Mouse (Mus musculus) B cell, adult 62 days (primary cell): ENCODE measurements around the gene Ppme1. TPM values are rescaled to one million over a fixed set of nuclear protein-coding genes. Genes with fewer than 3 reads are reported as not detected.

Source experiments
- total RNA-seq: library from RNA; stranded (reverse); gene quantifications from 4 replicates; pipeline ENCODE4 v1.2.4, GENCODE M21; 2023

Gene Ppme1
- 31.6 to 43.6 TPM (median 38.0 TPM) in 4 replicates for total RNA-seq

DNA sequence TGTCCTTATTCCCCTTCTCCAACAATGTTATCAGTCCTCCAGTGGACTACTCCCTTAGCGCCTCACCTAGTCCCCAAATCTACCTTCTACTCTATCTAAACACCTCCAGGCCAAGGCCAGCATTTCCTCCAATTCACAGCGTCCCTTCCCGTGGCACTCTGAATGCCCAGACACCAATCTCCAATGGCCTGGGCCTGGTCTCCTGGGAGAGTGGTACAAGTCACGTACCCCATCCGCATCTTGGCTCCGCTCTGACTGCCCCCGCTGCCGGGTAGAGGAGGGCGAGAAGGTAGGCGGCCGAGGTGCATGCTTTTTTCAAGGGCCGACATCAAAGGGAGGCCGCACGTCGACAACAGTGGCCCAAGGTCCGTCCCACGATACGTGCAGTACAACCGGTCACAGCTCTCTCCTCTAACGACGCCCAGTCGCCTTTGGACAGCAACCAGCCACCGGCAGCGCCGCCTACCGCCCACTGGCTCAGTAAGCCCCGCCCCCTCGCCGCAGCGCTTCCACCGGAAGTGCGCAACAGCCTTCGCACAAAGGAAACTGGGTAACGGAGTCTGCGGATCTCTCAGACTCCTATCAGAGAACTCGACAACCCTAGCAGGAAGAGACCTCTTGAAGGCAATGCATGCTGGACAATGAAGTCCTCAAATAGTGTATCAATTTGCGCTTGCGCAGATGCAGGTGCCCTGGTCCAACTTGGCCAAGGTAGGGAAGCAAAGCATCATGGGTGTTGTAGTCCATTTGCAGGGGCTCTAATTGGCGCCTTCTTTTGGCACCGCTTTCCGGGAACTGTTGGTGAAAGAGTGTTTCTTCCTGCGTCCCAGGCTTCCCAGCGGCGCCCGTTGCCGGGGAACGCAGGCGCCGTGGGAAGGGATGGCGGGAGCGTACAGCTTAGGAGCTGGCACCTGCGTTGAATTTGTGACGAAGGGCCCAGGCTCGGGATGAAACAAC is at the start of gene Ppme1, which contains the start of gene C2cd3:
Ppme1 (minus strand) TSS at position 813 of the 957 bp plus-strand sequence.
C2cd3 (plus strand) TSS at position 739 of the 957 bp plus-strand sequence.

DNA sequence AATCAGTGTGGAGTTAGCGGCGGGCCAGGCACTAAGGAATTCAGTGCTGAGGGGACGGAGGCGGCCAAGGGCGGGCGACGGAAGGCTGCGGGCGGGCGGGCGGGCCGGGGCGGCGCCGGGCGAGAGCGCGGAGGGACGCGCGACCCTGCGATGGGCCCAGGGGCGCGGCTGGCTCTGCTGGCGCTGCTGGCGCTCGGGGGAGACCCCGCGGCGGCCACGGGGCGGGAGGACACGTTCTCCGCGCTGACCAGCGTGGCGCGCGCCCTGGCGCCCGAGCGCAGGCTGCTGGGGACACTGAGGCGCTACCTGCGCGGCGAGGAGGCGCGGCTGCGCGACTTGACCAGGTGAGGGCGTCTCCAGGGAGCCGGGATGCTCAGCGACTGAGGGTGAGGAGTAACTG is 86.7 kb downstream of the Ppme1 start, which contains the start of gene P4ha3:
P4ha3 (plus strand) TSS at position 138 of the 400 bp plus-strand sequence.

Other genes starting within 250 kb of the Ppme1 start
- gene Lipt2, start 213.0 kb downstream of the Ppme1 start, total RNA-seq = 0.82 to 1.4 TPM (median 1.1 TPM) in 4 replicates
- not detected in 4 replicates for gene Kcne3, start 195.8 kb downstream of the Ppme1 start, total RNA-seq
- gene Pgm2l1, start 144.9 kb downstream of the Ppme1 start, total RNA-seq = 16.7 to 19.2 TPM (median 18.6 TPM) in 4 replicates
- 0.45 to 1.2 TPM in 2 of 4 replicates, not detected in the others for gene P4ha3, start 86.8 kb downstream of the Ppme1 start, total RNA-seq
- 61.1 to 72.2 TPM (median 68.1 TPM) in 4 replicates for gene C2cd3, start 74 bp downstream of the Ppme1 start, total RNA-seq
- gene Ucp3, start 100.7 kb upstream of the Ppme1 start, total RNA-seq = 0.60 to 1.2 TPM (median 0.96 TPM) in 4 replicates
- 871 to 978 TPM (median 914 TPM) in 4 replicates for gene Ucp2, start 121.0 kb upstream of the Ppme1 start, total RNA-seq
- gene Dnajb13, start 142.7 kb upstream of the Ppme1 start, total RNA-seq = 0.52 to 1.3 TPM (median 0.81 TPM) in 4 replicates
- 6.2 to 10.2 TPM (median 7.0 TPM) in 4 replicates for gene Coa4, start 164.8 kb upstream of the Ppme1 start, total RNA-seq
- gene Rab6a, start 235.1 kb upstream of the Ppme1 start, total RNA-seq = 50.9 to 58.7 TPM (median 54.5 TPM) in 4 replicates
- 21.0 to 25.6 TPM (median 24.0 TPM) in 4 replicates for gene Mrpl48, start 236.0 kb upstream of the Ppme1 start, total RNA-seq